Mouse (Mus musculus): ENCODE data around the gene Abhd8.

DNA sequence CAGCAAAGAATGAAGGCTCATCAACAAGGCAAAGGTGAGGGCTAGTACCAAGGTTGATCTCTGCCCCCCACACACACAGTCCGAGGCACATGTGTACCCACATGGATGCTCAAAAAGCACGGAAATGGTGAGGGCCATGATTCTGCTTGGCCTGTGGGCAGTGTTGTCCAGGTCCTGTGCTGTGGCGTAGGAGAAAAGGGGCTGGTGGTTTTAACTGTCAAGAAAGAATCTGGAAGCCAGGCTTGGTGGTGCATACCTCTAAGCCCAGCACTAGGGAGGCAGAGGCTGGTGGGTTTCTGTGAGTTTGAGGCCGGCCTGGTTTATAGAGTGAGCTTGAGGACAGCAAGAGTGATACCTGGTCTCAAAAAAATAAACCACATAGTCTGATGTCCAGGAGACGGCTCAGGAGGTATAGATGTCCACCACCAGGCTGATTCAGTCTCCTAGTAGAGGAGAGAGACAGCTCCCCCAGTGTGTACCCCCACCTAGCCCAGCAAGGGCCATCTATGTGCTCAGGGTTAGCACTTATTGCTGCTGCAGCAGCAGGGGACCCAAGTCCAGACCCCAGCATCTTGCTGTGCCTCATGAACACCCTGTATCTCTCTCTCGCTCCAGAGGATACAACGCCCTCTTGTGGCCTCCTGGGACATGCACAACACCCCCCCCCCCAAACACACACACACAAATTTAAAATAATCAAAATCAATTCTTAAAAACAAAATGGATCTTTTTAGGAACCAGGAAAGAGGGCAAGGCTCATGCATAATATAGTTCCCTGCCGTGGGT is 9.3 kb upstream of the Abhd8 start:
- TF ChIP-seq HCFC1 (IDR thresholded peaks at IDR 0.05; ENCODE audit: borderline replicate concordance, insufficient read depth, low read length) (no peak), CHD2 (IDR thresholded peaks at IDR 0.05; ENCODE audit: low read depth, low read length) (no peak), ZC3H11A (IDR thresholded peaks at IDR 0.05; ENCODE audit: borderline replicate concordance, low read depth, low read length) (no peak)
